ENCODE assay signal across 16 mouse cellular contexts in the genomic region with DNA sequence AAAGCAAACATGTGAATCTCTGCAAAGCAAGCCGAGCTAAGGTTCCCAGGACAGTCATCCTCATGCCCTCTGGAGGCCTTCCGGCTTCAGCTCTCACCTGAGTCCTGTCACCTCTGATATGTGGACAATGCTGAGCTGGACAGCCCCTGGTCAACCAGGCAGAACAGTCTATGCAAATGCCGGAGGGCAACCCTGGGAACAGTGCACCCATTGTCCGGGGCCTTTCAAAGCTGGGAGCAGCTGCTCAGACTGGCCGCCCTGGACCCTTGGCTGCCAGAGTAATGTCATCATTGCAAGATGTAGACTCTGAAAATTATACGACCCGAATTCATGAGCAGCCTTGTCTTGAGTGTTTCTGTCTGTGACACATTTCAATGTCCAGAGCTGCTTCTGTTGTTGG. TPM values are rescaled to one million over a fixed set of nuclear protein-coding genes. Genes with fewer than 3 reads are reported as not detected.
DNase-seq lines count a peak whose midpoint lies in the region; ATAC-seq and TF ChIP-seq lines count a peak whose summit lies in the region.
"Had no signal": no experiment of that assay in that cellular context is flagged by ENCODE, and none has a peak within 500 bp of the region (broad histone marks: within the 10 kb centered on the region; RNA-seq: fewer than 3 reads in every experiment).

No protein-coding gene starts in this region.

- H3K4me1 ChIP-seq in hindbrain, embryonic 11.5 days (replicated peaks; ENCODE audit: control insufficient read depth, insufficient read depth, low read length) = peaks cover 28% of the 10 kb centered on the region
- H3K4me1 ChIP-seq in hindbrain, embryonic 13.5 days (replicated peaks) = peaks cover 65% of the 10 kb centered on the region
- peaks cover 48% of the 10 kb centered on the region for H3K4me1 ChIP-seq in embryonic facial prominence, embryonic 10.5 days
- H3K4me1 ChIP-seq in forebrain, embryonic 16.5 days (replicated peaks; ENCODE audit: control insufficient read depth, insufficient read depth, low read length) = peaks cover 60% of the 10 kb centered on the region
- H3K4me1 ChIP-seq in midbrain, postnatal 0 days (ENCODE audit: insufficient read depth, low read length) = no peaks in the 10 kb centered on the region

- H3K36me3 ChIP-seq in hindbrain, embryonic 11.5 days (ENCODE audit: control insufficient read depth, insufficient read depth, low read length) = no peaks in the 10 kb centered on the region
- H3K36me3 ChIP-seq in hindbrain, embryonic 13.5 days = no peaks in the 10 kb centered on the region
- H3K36me3 ChIP-seq in embryonic facial prominence, embryonic 10.5 days (replicated peaks) = no peaks in the 10 kb centered on the region
- H3K36me3 ChIP-seq in forebrain, embryonic 16.5 days (ENCODE audit: control insufficient read depth, insufficient read depth) = no peaks in the 10 kb centered on the region
- H3K36me3 ChIP-seq in midbrain, postnatal 0 days (ENCODE audit: insufficient read depth, low read length) = no peaks in the 10 kb centered on the region
- H3K36me3 ChIP-seq: embryonic facial prominence, embryonic 13.5 days; stomach, embryonic 15.5 days had no signal

- 0 out of 2 replicates have a peak overlapping the region, but pooled peaks have one; percentile 2 for H3K4me2 ChIP-seq in hindbrain, embryonic 11.5 days (replicated peaks; ENCODE audit: low read depth, low read length)
- no peak overlapping the region for H3K4me2 ChIP-seq in hindbrain, embryonic 13.5 days
- H3K4me2 ChIP-seq in forebrain, embryonic 16.5 days (ENCODE audit: low read length) = no peak overlapping the region
- H3K4me2 ChIP-seq in midbrain, postnatal 0 days (ENCODE audit: low read depth, low read length, poor library complexity, severe bottlenecking) = no peak overlapping the region
- H3K4me2 ChIP-seq: embryonic facial prominence, embryonic 13.5 days; stomach, embryonic 15.5 days had no signal

- peaks cover 41% of the 10 kb centered on the region for H3K27me3 ChIP-seq in hindbrain, embryonic 11.5 days (ENCODE audit: control insufficient read depth, insufficient read depth, low read length)
- H3K27me3 ChIP-seq in hindbrain, embryonic 13.5 days = peaks cover 91% of the 10 kb centered on the region
- H3K27me3 ChIP-seq in embryonic facial prominence, embryonic 10.5 days (replicated peaks; ENCODE audit: low read depth, poor library complexity, severe bottlenecking) = peaks cover 91% of the 10 kb centered on the region
- no peaks in the 10 kb centered on the region for H3K27me3 ChIP-seq in forebrain, embryonic 16.5 days (replicated peaks; ENCODE audit: control insufficient read depth, insufficient read depth, low read length)
- H3K27me3 ChIP-seq in midbrain, postnatal 0 days (ENCODE audit: insufficient read depth, low read length) = peaks cover 42% of the 10 kb centered on the region

- ATAC-seq in hindbrain, embryonic 11.5 days (ENCODE audit: low FRiP score) = peak; percentile 34
- no peak for ATAC-seq in hindbrain, embryonic 13.5 days (ENCODE audit: low FRiP score)
- peak; percentile 26; the same call in 1 of the 2 replicates for ATAC-seq in forebrain, embryonic 16.5 days
- ATAC-seq in midbrain, postnatal 0 days (ENCODE audit: low FRiP score) = peak; percentile 40; the same call in 1 of the 2 replicates
- ATAC-seq: Patski had no signal

- peak overlapping the region; percentile 54 for H3K27ac ChIP-seq in hindbrain, embryonic 11.5 days (ENCODE audit: low read depth, low read length)
- no peak overlapping the region for H3K27ac ChIP-seq in hindbrain, embryonic 13.5 days
- peak overlapping the region; percentile 54 for H3K27ac ChIP-seq in embryonic facial prominence, embryonic 10.5 days (replicated peaks)
- H3K27ac ChIP-seq in forebrain, embryonic 16.5 days (ENCODE audit: low read length) = peak overlapping the region; percentile 64
- no peak overlapping the region for H3K27ac ChIP-seq in midbrain, postnatal 0 days (ENCODE audit: low read depth, low read length)
- H3K27ac ChIP-seq: embryonic facial prominence, embryonic 13.5 days; liver, embryonic 14.5 days; stomach, embryonic 15.5 days had no signal

- H3K4me3 ChIP-seq in hindbrain, embryonic 11.5 days (ENCODE audit: low read depth, low read length) = no peak overlapping the region
- no peak overlapping the region for H3K4me3 ChIP-seq in hindbrain, embryonic 13.5 days
- no peak overlapping the region for H3K4me3 ChIP-seq in embryonic facial prominence, embryonic 10.5 days
- H3K4me3 ChIP-seq in forebrain, embryonic 16.5 days (replicated peaks; ENCODE audit: low read length) = no peak overlapping the region
- no peak overlapping the region for H3K4me3 ChIP-seq in midbrain, postnatal 0 days (ENCODE audit: low read depth, low read length)
- H3K4me3 ChIP-seq: embryonic facial prominence, embryonic 13.5 days; stomach, embryonic 15.5 days had no signal

- no peak for TF ChIP-seq CTCF in midbrain, postnatal 0 days (IDR thresholded peaks at IDR 0.05)

- no peaks in the 10 kb centered on the region for H3K9me3 ChIP-seq in hindbrain, embryonic 11.5 days (ENCODE audit: control insufficient read depth, low read length)
- H3K9me3 ChIP-seq in hindbrain, embryonic 13.5 days = no peaks in the 10 kb centered on the region
- no peaks in the 10 kb centered on the region for H3K9me3 ChIP-seq in embryonic facial prominence, embryonic 10.5 days
- no peaks in the 10 kb centered on the region for H3K9me3 ChIP-seq in forebrain, embryonic 16.5 days (ENCODE audit: control insufficient read depth, low read length)
- no peaks in the 10 kb centered on the region for H3K9me3 ChIP-seq in midbrain, postnatal 0 days (ENCODE audit: low read length)
- H3K9me3 ChIP-seq: embryonic facial prominence, embryonic 13.5 days; stomach, embryonic 15.5 days had no signal

- peak; percentile 66 for DNase-seq in hindbrain, embryonic 11.5 days (ENCODE audit: low spot score)
- peak; percentile 55 for DNase-seq in embryonic facial prominence, embryonic 10.5 days (ENCODE audit: low spot score)
- DNase-seq in midbrain, postnatal 0 days (ENCODE audit: low spot score) = peak; percentile 63
- DNase-seq in testis, postnatal 14 days (ENCODE audit: low spot score) = no peak
- DNase-seq in heart, adult 9 months (ENCODE audit: low spot score in 2 of 2) = no peak
- DNase-seq: adrenal gland, adult 8-10 months; kidney, postnatal 10 days; right cerebral cortex, postnatal 4 days had no signal

- whole genome bisulfite sequencing in hindbrain, embryonic 11.5 days = 22% methylated on average over 7 of the region's 7 CpGs
- 9% methylated on average over 7 of the region's 7 CpGs for WGBS in hindbrain, embryonic 13.5 days
- 28% methylated on average over 7 of the region's 7 CpGs for WGBS in embryonic facial prominence, embryonic 10.5 days
- WGBS in forebrain, embryonic 16.5 days = 10% methylated on average over 7 of the region's 7 CpGs
- 19% methylated on average over 7 of the region's 7 CpGs for WGBS in midbrain, postnatal 0 days

- H3K9ac ChIP-seq in hindbrain, embryonic 11.5 days (ENCODE audit: low read depth, low read length) = no peak overlapping the region
- H3K9ac ChIP-seq in hindbrain, embryonic 13.5 days = no peak overlapping the region
- H3K9ac ChIP-seq in forebrain, embryonic 16.5 days (replicated peaks; ENCODE audit: low read depth, low read length) = no peak overlapping the region
- no peak overlapping the region for H3K9ac ChIP-seq in midbrain, postnatal 0 days (replicated peaks; ENCODE audit: low read length, poor library complexity, severe bottlenecking)
- H3K9ac ChIP-seq: embryonic facial prominence, embryonic 13.5 days; liver, embryonic 14.5 days; stomach, embryonic 15.5 days had no signal

RNA-seq across cellular contexts. Expression of a gene that starts 37.5 kb away (rescaled TPM):
- polyA plus RNA-seq in hindbrain, embryonic 11.5 days (2014; fragmentation: Nextera tagmentation; extraction: Ambion mirVana) = 5.3 and 5.5 TPM in 2 replicates
- 2.0 and 2.4 TPM in 2 replicates for polyA plus RNA-seq in hindbrain, embryonic 13.5 days (2015; fragmentation: Nextera tagmentation; extraction: Ambion mirVana)
- 1.0 and 1.1 TPM in 2 replicates for polyA plus RNA-seq in embryonic facial prominence, embryonic 10.5 days (2016; fragmentation: Nextera tagmentation; extraction: Ambion mirVana)
- 4.4 and 4.5 TPM in 2 replicates for polyA plus RNA-seq in forebrain, embryonic 16.5 days (2015; fragmentation: Nextera tagmentation; extraction: Ambion mirVana)
- 16.8 and 17.7 TPM in 2 replicates for total RNA-seq in midbrain, postnatal 0 days (2014; rRNA removed)
- polyA plus RNA-seq in midbrain, postnatal 0 days (2015; fragmentation: Nextera tagmentation; extraction: Ambion mirVana) = 1.6 and 2.6 TPM in 2 replicates
- total RNA-seq: adrenal gland, adult 8-10 months; heart, adult 18-20 months had no signal
- polyA plus RNA-seq: embryonic facial prominence, embryonic 13.5 days; liver, embryonic 14.5 days; Patski; stomach, embryonic 15.5 days; urinary bladder, adult 2 months had no signal

Comparison
In these comparisons a context has a peak if more than half of its experiments do, and no peak if none do; other contexts are left out.
1. H3K27ac ChIP-seq: peak in hindbrain, embryonic 11.5 days (single experiment), embryonic facial prominence, embryonic 10.5 days (single experiment) and forebrain, embryonic 16.5 days (single experiment); none in hindbrain, embryonic 13.5 days (single experiment) and midbrain, postnatal 0 days (single experiment).
2. DNase-seq: peak in hindbrain, embryonic 11.5 days (single experiment), embryonic facial prominence, embryonic 10.5 days (single experiment) and midbrain, postnatal 0 days (single experiment); none in testis, postnatal 14 days (single experiment) and heart, adult 9 months (0 of 2).